Mouse (Mus musculus): ENCODE results near the gene Xpnpep1. TPM values are rescaled to one million over a fixed set of nuclear protein-coding genes. Genes with fewer than 3 reads are reported as not detected.

Gene Xpnpep1
- polyA plus RNA-seq (2012; rRNA removed): 51.4 and 52.9 TPM in 2 replicates

DNA sequence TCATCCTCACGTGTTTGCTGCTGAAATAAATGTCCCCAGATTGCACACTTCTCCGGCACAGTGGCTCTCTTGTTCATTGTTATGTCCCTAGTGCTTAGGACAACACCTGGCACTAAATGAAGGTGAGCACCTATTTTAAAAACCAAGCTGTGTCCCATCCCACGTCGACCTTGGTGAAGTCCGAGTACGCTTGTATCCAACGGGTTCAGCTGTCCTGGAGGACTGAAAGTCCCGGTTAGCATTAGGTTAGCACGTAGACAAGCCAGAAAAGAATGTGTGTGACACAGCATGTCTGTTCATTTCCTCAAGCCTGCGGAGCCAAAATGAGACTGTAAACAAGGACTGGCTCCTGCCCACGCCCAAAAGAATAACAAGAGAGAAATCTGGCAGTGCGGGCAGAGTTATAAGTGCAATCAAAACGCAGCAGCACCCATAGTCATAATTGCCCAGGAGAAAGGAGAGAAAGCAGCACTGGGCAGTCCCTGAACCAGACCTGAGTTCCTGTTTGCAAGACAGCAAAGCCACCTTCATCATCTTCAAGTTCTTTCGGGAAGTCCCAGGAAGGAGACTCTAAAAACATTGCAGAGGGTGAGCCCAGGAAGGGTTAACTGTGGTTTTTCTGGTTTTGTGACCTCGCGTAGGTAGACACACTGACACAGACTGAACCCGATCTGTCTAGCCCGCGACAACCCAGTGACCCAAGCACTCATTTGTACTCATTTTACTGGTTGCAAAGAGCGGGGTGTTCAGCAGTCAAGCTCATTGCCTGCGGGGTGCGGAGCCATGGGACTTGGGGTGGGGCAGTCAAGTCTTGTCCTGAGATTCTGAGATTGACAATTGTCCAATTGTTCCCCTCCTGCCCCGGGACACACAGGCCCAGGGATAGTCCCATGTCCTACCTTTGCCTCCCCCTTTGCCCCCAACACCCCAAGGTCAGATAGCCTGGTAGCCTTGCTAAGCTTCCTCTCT, at the start of gene Xpnpep1:
Gene Xpnpep1, minus strand, starts transcription at position 51 of the 969 bp plus-strand sequence.
- H3K4me3 ChIP-seq (ENCODE audit: insufficient read depth, low read length): peak within 1 kb of the TSS; percentile 73; the same call in 1 of the 2 replicates
- peak within 1 kb of the TSS; percentile 45 for H3K27ac ChIP-seq (ENCODE audit: insufficient read depth, low read length)
- TF ChIP-seq POLR2A (IDR thresholded peaks at IDR 0.05; ENCODE audit: extremely low read depth, insufficient read depth, low read length) (no peak), CTCF (IDR thresholded peaks at IDR 0.05; ENCODE audit: extremely low read depth, insufficient read depth, low read length) (no peak)
- peaks cover 13% of the 10 kb centered on the region for H3K4me1 ChIP-seq (ENCODE audit: control insufficient read depth, insufficient read depth, low read length)

GRCm38 (mm10) chr19:53087268-53088143, 47.5 kb upstream of the Xpnpep1 start:
- TF ChIP-seq POLR2A (IDR thresholded peaks at IDR 0.05; ENCODE audit: extremely low read depth, insufficient read depth, low read length) (no peak), CTCF (IDR thresholded peaks at IDR 0.05; ENCODE audit: extremely low read depth, insufficient read depth, low read length) (no peak)
- Histone ChIP-seq H3K4me1 (ENCODE audit: control insufficient read depth, insufficient read depth, low read length) (no peaks in the 10 kb centered on the region), H3K27ac (ENCODE audit: insufficient read depth, low read length) (peak overlapping the region; percentile 45), H3K4me3 (ENCODE audit: insufficient read depth, low read length) (no peak overlapping the region)

- no peaks in the 10 kb centered on the region for H3K4me1 ChIP-seq (ENCODE audit: control insufficient read depth, insufficient read depth, low read length)
These were observed 46.8 kb upstream of the Xpnpep1 start for GRCm38 (mm10) chr19:53086861-53087260.

GRCm38 (mm10) chr19:53084735-53085134, 44.7 kb upstream of the Xpnpep1 start:
- Histone ChIP-seq H3K4me1 (ENCODE audit: control insufficient read depth, insufficient read depth, low read length) (peaks cover 3% of the 10 kb centered on the region; the same call in 1 of the 2 replicates), H3K27ac (ENCODE audit: insufficient read depth, low read length) (no peak overlapping the region), H3K4me3 (ENCODE audit: insufficient read depth, low read length) (no peak overlapping the region)
- TF ChIP-seq CTCF (IDR thresholded peaks at IDR 0.05; ENCODE audit: extremely low read depth, insufficient read depth, low read length): no peak
- no peak for TF ChIP-seq POLR2A (IDR thresholded peaks at IDR 0.05; ENCODE audit: extremely low read depth, insufficient read depth, low read length)

More at GRCm38 (mm10) chr19:53086861-53087260, 46.8 kb upstream of the Xpnpep1 start:
- no peak for TF ChIP-seq POLR2A (IDR thresholded peaks at IDR 0.05; ENCODE audit: extremely low read depth, insufficient read depth, low read length)
- TF ChIP-seq CTCF (IDR thresholded peaks at IDR 0.05; ENCODE audit: extremely low read depth, insufficient read depth, low read length): no peak
- Histone ChIP-seq H3K27ac (ENCODE audit: insufficient read depth, low read length) (0 out of 2 replicates have a peak overlapping the region, but pooled peaks have one; percentile 24), H3K4me3 (ENCODE audit: insufficient read depth, low read length) (no peak overlapping the region)

DNA sequence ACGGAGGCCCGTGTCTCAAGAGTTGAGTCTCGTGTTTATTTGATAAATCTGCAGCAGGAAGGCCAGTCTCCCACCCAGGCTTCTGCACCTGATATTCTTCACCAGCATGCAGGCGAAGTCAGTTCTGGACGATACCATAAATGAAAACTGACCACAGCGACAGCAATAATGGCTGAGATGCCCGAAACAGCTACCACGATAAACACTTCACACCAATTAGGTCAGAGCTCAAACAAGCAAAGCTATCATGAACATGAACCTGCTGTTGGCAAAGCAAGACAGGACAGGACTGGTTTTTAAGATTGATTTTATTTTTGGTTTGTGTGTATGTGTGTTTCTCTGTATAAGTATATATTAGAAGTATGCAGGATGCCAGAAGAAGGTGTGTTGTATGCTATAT, 42.8 kb upstream of the Xpnpep1 start:
- Histone ChIP-seq H3K4me3 (ENCODE audit: insufficient read depth, low read length) (no peak overlapping the region), H3K27ac (ENCODE audit: insufficient read depth, low read length) (no peak overlapping the region), H3K4me1 (ENCODE audit: control insufficient read depth, insufficient read depth, low read length) (peaks cover 3% of the 10 kb centered on the region; the same call in 1 of the 2 replicates)
- no peak for TF ChIP-seq CTCF (IDR thresholded peaks at IDR 0.05; ENCODE audit: extremely low read depth, insufficient read depth, low read length)
- no peak for TF ChIP-seq POLR2A (IDR thresholded peaks at IDR 0.05; ENCODE audit: extremely low read depth, insufficient read depth, low read length)

DNA sequence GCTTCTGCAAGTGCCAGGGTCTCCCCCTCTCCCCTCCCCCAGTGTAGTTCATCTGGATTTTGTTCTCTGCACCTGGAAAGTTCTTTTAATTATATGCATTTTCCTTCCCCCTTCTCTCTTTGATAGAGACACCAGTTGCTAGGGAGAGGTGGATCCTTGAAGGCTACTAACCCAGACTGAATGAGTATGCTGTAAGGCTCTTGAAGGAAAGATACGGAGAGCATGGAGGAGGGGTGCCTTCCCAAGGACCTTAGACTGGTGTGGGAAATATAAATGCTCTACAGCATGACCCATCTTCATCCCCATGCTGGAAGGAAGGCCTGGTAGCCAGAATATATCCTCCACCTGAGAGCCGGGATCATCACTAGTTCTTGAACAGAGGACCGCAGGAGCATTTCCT, 41.3 kb upstream of the Xpnpep1 start:
- no peak overlapping the region for H3K27ac ChIP-seq (ENCODE audit: insufficient read depth, low read length)
- H3K4me1 ChIP-seq (ENCODE audit: control insufficient read depth, insufficient read depth, low read length): peaks cover 5% of the 10 kb centered on the region; the same call in 1 of the 2 replicates
- no peak overlapping the region for H3K4me3 ChIP-seq (ENCODE audit: insufficient read depth, low read length)
- TF ChIP-seq CTCF (IDR thresholded peaks at IDR 0.05; ENCODE audit: extremely low read depth, insufficient read depth, low read length): no peak
- TF ChIP-seq POLR2A (IDR thresholded peaks at IDR 0.05; ENCODE audit: extremely low read depth, insufficient read depth, low read length): no peak

GRCm38 (mm10) chr19:53080921-53081320, 40.9 kb upstream of the Xpnpep1 start:
- Histone ChIP-seq H3K4me3 (ENCODE audit: insufficient read depth, low read length) (no peak overlapping the region), H3K27ac (ENCODE audit: insufficient read depth, low read length) (no peak overlapping the region), H3K4me1 (ENCODE audit: control insufficient read depth, insufficient read depth, low read length) (peaks cover 5% of the 10 kb centered on the region; the same call in 1 of the 2 replicates)
- TF ChIP-seq CTCF (IDR thresholded peaks at IDR 0.05; ENCODE audit: extremely low read depth, insufficient read depth, low read length) (no peak), POLR2A (IDR thresholded peaks at IDR 0.05; ENCODE audit: extremely low read depth, insufficient read depth, low read length) (no peak)

- Histone ChIP-seq H3K4me3 (ENCODE audit: insufficient read depth, low read length) (no peak overlapping the region), H3K4me1 (ENCODE audit: control insufficient read depth, insufficient read depth, low read length) (peaks cover 5% of the 10 kb centered on the region; the same call in 1 of the 2 replicates), H3K27ac (ENCODE audit: insufficient read depth, low read length) (no peak overlapping the region)
- no peak for TF ChIP-seq POLR2A (IDR thresholded peaks at IDR 0.05; ENCODE audit: extremely low read depth, insufficient read depth, low read length)
- no peak for TF ChIP-seq CTCF (IDR thresholded peaks at IDR 0.05; ENCODE audit: extremely low read depth, insufficient read depth, low read length)
These were observed 40.5 kb upstream of the Xpnpep1 start for GRCm38 (mm10) chr19:53080487-53080886.

GRCm38 (mm10) chr19:53080026-53080425, 40.0 kb upstream of the Xpnpep1 start:
- Histone ChIP-seq H3K27ac (ENCODE audit: insufficient read depth, low read length) (no peak overlapping the region), H3K4me1 (ENCODE audit: control insufficient read depth, insufficient read depth, low read length) (peaks cover 5% of the 10 kb centered on the region; the same call in 1 of the 2 replicates), H3K4me3 (ENCODE audit: insufficient read depth, low read length) (no peak overlapping the region)
- no peak for TF ChIP-seq POLR2A (IDR thresholded peaks at IDR 0.05; ENCODE audit: extremely low read depth, insufficient read depth, low read length)
- TF ChIP-seq CTCF (IDR thresholded peaks at IDR 0.05; ENCODE audit: extremely low read depth, insufficient read depth, low read length): no peak
